Mouse (Mus musculus) CH12.LX (cell line): Measurements from ENCODE around the gene Mettl11b. TPM values are rescaled to one million over a fixed set of nuclear protein-coding genes. Genes with fewer than 3 reads are reported as not detected.

ENCODE experiments used
- DNase-seq: peaks from one replicate; pipeline ENCODE4 v3.0.0-alpha.2; 2013; ENCODE audit errors: extremely low read depth
- H3K27ac ChIP-seq: 2 replicates; pipeline ENCODE4 v1.5.1; 2012; ENCODE audit warnings: low read depth, mild to moderate bottlenecking, control low read depth, moderate library complexity; ENCODE audit not compliant: insufficient read depth
- H3K27me3 ChIP-seq: replicated peaks from 2 replicates; pipeline ENCODE3; 2012; ENCODE audit warnings: inconsistent platforms
- H3K36me3 ChIP-seq, 2 experiments: replicated peaks in 1 of 2; 2 replicates each; pipeline versions ENCODE3 to v1.6.1; 2012; ENCODE audit warnings: inconsistent platforms in 1 of 2, low read length in 1 of 2, mild to moderate bottlenecking in 1 of 2, mixed read lengths in 1 of 2, moderate library complexity in 1 of 2; ENCODE audit not compliant: control insufficient read depth in 1 of 2, insufficient read depth in 1 of 2
- H3K4me1 ChIP-seq, 2 experiments: 2 replicates each; pipeline ENCODE4 v1.6.1; 2012; ENCODE audit warnings: inconsistent platforms in 1 of 2, moderate library complexity in 1 of 2; ENCODE audit not compliant: insufficient read depth in 2 of 2, control insufficient read depth in 1 of 2
- H3K4me2 ChIP-seq: 2 replicates; pipeline ENCODE4 v1.6.1; 2012; ENCODE audit warnings: low read depth, mild to moderate bottlenecking, control low read depth; ENCODE audit not compliant: poor library complexity, insufficient read depth, severe bottlenecking
- H3K4me3 ChIP-seq, 3 experiments: fragments of 150-350 bp in 1 of 3; sonication (generic) in 1 of 3; replicated peaks in 1 of 3; 2 replicates each; pipeline versions ENCODE3 to v1.5.1; 2011 to 2012; ENCODE audit warnings: low read depth in 2 of 3, low read length in 2 of 3, mild to moderate bottlenecking in 2 of 3, moderate library complexity in 2 of 3, control low read depth in 1 of 3, improper control_type of control experiment in 1 of 3, inconsistent platforms in 1 of 3, mixed read lengths in 1 of 3; ENCODE audit not compliant: poor library complexity in 1 of 3
- H3K79me2 ChIP-seq: replicated peaks from 2 replicates; pipeline ENCODE4 v1.6.1; 2012; ENCODE audit warnings: mild to moderate bottlenecking, moderate library complexity; ENCODE audit not compliant: control insufficient read depth, poor library complexity, insufficient read depth, severe bottlenecking; ENCODE audit errors: extremely low read depth
- H3K9ac ChIP-seq: 2 replicates; pipeline ENCODE4 v1.6.1; 2012; ENCODE audit warnings: low read depth, mild to moderate bottlenecking, control low read depth, moderate library complexity; ENCODE audit not compliant: insufficient read depth
- H3K9me3 ChIP-seq: replicated peaks from 2 replicates; pipeline ENCODE3; 2012; ENCODE audit warnings: low read length, inconsistent platforms, mixed read lengths
- BHLHE40 ChIP-seq: IDR thresholded peaks from 2 replicates; pipeline ENCODE4 v1.6.1; 2011; ENCODE audit warnings: mild to moderate bottlenecking, low read depth, low read length, improper control_type of control experiment
- IRF4 ChIP-seq: IDR thresholded peaks from 2 replicates; pipeline ENCODE4 v1.6.1; 2014; ENCODE audit warnings: low read depth, mild to moderate bottlenecking, inconsistent platforms, low read length, improper control_type of control experiment
- JUND ChIP-seq: conservative IDR thresholded peaks from 2 replicates; pipeline ENCODE4 v1.6.1; 2011; ENCODE audit warnings: low read depth, low read length, improper control_type of control experiment
- MAFK ChIP-seq: IDR thresholded peaks from 2 replicates; pipeline ENCODE4 v1.6.1; 2011; ENCODE audit warnings: low read length, improper control_type of control experiment; ENCODE audit not compliant: insufficient replicate concordance
- MEF2A ChIP-seq: IDR thresholded peaks from 2 replicates; pipeline ENCODE4 v1.6.1; 2014; ENCODE audit warnings: low read depth, mild to moderate bottlenecking, inconsistent platforms, low read length, improper control_type of control experiment, borderline replicate concordance
- MXI1 ChIP-seq: IDR thresholded peaks from 2 replicates; pipeline ENCODE4 v1.6.1; 2011; ENCODE audit warnings: mild to moderate bottlenecking, low read depth, low read length, improper control_type of control experiment
- MYC ChIP-seq: IDR thresholded peaks from 2 replicates; pipeline ENCODE4 v1.6.1; 2011; ENCODE audit warnings: low read depth, mild to moderate bottlenecking, improper control_type of control experiment, low read length
- NELFE ChIP-seq: IDR thresholded peaks from 2 replicates; pipeline ENCODE4 v1.6.1; 2011; ENCODE audit warnings: low read depth, low read length, improper control_type of control experiment
- PAX5 ChIP-seq: IDR thresholded peaks from 2 replicates; pipeline ENCODE4 v1.6.1; 2012; ENCODE audit warnings: low read length, inconsistent platforms, mixed read lengths
- TBP ChIP-seq: conservative IDR thresholded peaks from 2 replicates; pipeline ENCODE4 v1.6.1; 2011; ENCODE audit warnings: low read depth, low read length, improper control_type of control experiment
- UBTF ChIP-seq: IDR thresholded peaks from 2 replicates; pipeline ENCODE4 v1.6.1; 2012; ENCODE audit warnings: low read depth, mild to moderate bottlenecking, inconsistent platforms, low read length, improper control_type of control experiment, moderate library complexity
- dilution Hi-C: fragments of 300-500 bp; cut with MboI; formaldehyde crosslinking; loops from 2 replicates; pipeline ENCODE4 v1.14.3; 2020; ENCODE audit warnings: low sequenced_read_pairs; ENCODE audit not compliant: extremely low pct_unique_long_range_greater_than_20kb, extremely low pct_ligation_motif_present
- in situ Hi-C: fragments of 300-500 bp; cut with MboI; formaldehyde crosslinking; loops from 3 replicates; pipeline ENCODE4 v1.14.3; 2019; ENCODE audit warnings: low sequenced_read_pairs, low pct_ligation_motif_present, low pct_unique_long_range_greater_than_20kb, mixed read lengths
- polyA plus RNA-seq: library from polyadenylated mRNA; unstranded; fragments of >175 nt; gene quantifications from 2 replicates; pipeline ENCODE4 v1.2.1, GENCODE M21; 2012; ENCODE audit warnings: low read depth; ENCODE audit not compliant: insufficient read length
- total RNA-seq, 2 experiments: library from RNA; depleted of rRNA; stranded (reverse); fragments of 300-350 nt in 1 of 2; fragments of >200 nt in 1 of 2; gene quantifications; 2 replicates each; pipeline ENCODE4 v1.2.3; 2012 to 2014

Mettl11b gene
- not detected in 2 replicates for total RNA-seq (2012; rRNA removed)
- not detected in 2 replicates for total RNA-seq (2014; rRNA removed)
- polyA plus RNA-seq = not detected in 2 replicates

GRCm38 (mm10) chr1:163725106-163725759 lies at the start of gene Mettl11b:
Gene Mettl11b, minus strand, starts transcription at chr1:163725232.
- no peak within 1 kb of the TSS for H3K4me2 ChIP-seq
- no peak within 1 kb of the TSS for H3K9ac ChIP-seq
- H3K9me3 ChIP-seq = peaks cover under 1% of the 10 kb centered on the region
- no peaks in the 10 kb centered on the region for H3K27me3 ChIP-seq
- dilution Hi-C loops = no loop called here
- H3K4me1 ChIP-seq = no peaks in the 10 kb centered on the region
- DNase-seq = no peak
- no peak within 1 kb of the TSS for H3K4me3 ChIP-seq
- no peaks in the 10 kb centered on the region for H3K79me2 ChIP-seq
- in situ Hi-C loops = no loop called here
- no peaks in the 10 kb centered on the region for H3K36me3 ChIP-seq
- H3K27ac ChIP-seq = no peak within 1 kb of the TSS
- no peak for TF ChIP-seq PAX5
- TF ChIP-seq BHLHE40 = no peak
- no peak for TF ChIP-seq IRF4
- no peak for TF ChIP-seq MAFK
- no peak for TF ChIP-seq NELFE
- no peak for TF ChIP-seq UBTF
- TF ChIP-seq MEF2A = no peak
- TF ChIP-seq JUND = no peak
- TF ChIP-seq, all 38 proteins: peak for 0

- dilution Hi-C loops = no loop called here
- H3K4me1 ChIP-seq = no peaks in the 10 kb centered on the region
- TF ChIP-seq MXI1 (no peak), NELFE (no peak), MYC (no peak), TBP (no peak)
Observed at GRCm38 (mm10) chr1:163757462-163758207, 32.6 kb upstream of the Mettl11b start.

More at GRCm38 (mm10) chr1:163757462-163758207, 32.6 kb upstream of the Mettl11b start:
- no peaks in the 10 kb centered on the region for H3K79me2 ChIP-seq
- H3K36me3 ChIP-seq = no peaks in the 10 kb centered on the region
- H3K27ac ChIP-seq = no peak overlapping the region
- no peaks in the 10 kb centered on the region for H3K27me3 ChIP-seq
- H3K4me2 ChIP-seq = no peak overlapping the region
- in situ Hi-C loops = no loop called here
- no peak for DNase-seq
- H3K4me3 ChIP-seq = no peak overlapping the region
- H3K9ac ChIP-seq = no peak overlapping the region
- no peaks in the 10 kb centered on the region for H3K9me3 ChIP-seq
